Mouse (Mus musculus): Measurements from ENCODE around the gene Zfand4. TPM values are rescaled to one million over a fixed set of nuclear protein-coding genes. Genes with fewer than 3 reads are reported as not detected.
"Not testable (repeated sequence)": the region's sequence is repeated elsewhere in the genome, so short reads cannot be mapped to it uniquely, and the experiment has no call there.

Zfand4 gene
- polyA plus RNA-seq, 1 experiment from 2014 or later: 6.5 TPM

DNA sequence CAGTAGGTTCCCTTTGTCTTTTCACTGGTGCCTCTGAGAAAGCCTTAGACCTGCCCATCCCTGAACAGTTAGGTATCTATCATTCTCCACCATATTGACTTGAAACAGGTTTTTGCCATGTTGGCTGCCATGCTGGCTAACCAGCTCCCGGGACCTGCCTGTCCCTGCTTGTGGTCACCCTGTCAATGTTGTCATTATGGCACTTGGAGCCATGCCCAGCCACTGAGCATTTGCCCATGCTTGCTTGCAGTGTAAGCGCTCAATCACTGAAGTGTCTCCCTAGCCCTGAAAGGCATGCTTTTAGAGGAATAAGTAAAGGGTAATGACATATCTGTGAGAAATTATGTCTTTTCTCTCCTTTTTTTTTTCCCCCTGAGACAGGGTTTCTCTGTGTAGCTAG, 67.4 kb downstream of the Zfand4 start:
- ATAC-seq (ENCODE audit: low read depth): no peak
- Histone ChIP-seq H3K27ac (replicated peaks) (no peak overlapping the region), H3K4me1 (replicated peaks) (no peaks in the 10 kb centered on the region), H3K27me3 (peaks cover 7% of the 10 kb centered on the region; the same call in 1 of the 2 replicates), H3K36me3 (no peaks in the 10 kb centered on the region), H3K4me3 (no peak overlapping the region), H3K4me2 (no peak overlapping the region), H3K9ac (no peak overlapping the region), H3K9me3 (no peaks in the 10 kb centered on the region)
- WGBS: 91% methylated on average over 2 of the region's 2 CpGs

DNA sequence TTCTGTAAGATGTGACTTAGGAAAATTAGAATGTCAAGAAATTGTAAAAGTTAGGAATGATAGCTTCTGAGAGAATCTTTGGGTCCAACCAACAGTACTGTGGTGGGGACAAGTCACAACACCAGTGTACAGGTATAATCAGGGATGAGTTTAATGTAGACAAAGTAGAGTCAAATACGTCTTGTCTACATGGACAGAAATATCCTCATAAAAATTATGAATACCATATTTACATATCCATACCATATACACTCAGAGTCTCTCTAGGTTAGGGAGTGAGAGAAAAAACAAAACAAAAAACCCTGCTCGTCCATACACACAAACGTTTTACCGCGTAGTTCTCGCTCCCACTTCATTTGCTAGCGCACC, 73.4 kb downstream of the Zfand4 start:
- H3K4me1 ChIP-seq (replicated peaks): peaks cover 20% of the 10 kb centered on the region
- peak overlapping the region; percentile 76 for H3K27ac ChIP-seq (replicated peaks)
- H3K27me3 ChIP-seq: peaks cover 7% of the 10 kb centered on the region; the same call in 1 of the 2 replicates
- ATAC-seq (ENCODE audit: low read depth): no peak; the same call in 1 of the 2 replicates
- peaks cover 8% of the 10 kb centered on the region; the same call in 1 of the 2 replicates for H3K36me3 ChIP-seq
- peak overlapping the region; percentile 97 for H3K4me3 ChIP-seq
- WGBS: 3% methylated on average over 7 of the region's 7 CpGs
- peak overlapping the region; percentile 64 for H3K4me2 ChIP-seq
- peak overlapping the region; percentile 88 for H3K9ac ChIP-seq
- H3K9me3 ChIP-seq: 0 out of 2 replicates have a peak, but pooled peaks cover 2% of the 10 kb centered on the region

DNA sequence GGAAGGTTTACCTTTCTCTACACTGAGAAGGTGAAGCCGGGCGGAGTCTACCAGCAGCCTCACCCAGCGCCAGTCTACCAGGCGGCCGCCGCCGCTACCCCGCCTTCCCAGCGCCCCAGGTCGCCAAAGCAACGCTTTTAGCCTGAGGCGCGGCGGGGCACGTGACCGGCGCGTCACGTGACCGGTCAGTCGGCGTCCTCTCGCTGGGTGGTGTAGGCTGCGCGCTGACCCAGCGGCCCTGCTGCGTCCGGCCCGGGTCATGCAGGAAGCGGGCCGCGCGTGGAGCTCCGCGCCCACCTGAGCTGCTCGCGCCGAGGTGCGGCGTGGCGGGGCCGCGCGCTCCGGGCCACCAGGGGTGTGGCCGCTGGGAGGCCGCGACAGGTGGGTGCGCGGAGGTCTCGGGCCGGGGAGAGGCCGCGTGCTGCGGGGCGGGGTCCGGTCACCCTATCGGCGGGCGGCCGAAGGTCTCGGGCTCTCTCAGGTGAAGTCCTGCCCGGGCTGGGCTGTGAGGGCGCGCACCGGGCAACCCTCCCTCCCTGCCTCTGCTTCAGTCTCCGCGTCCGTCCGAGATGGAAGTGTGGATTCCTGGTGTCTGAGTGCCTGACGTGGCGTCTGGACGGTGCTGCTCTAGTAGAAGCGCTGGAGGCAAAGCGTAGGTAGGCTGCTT, 73.9 kb downstream of the Zfand4 start, which contains the start of gene March8:
Gene March8 (plus strand): TSS at position 190 of the 667 bp plus-strand sequence.
- peaks cover 20% of the 10 kb centered on the region for H3K4me1 ChIP-seq (replicated peaks)
- WGBS: under 1% methylated on average over 75 of the region's 75 CpGs
- peak; percentile 97 for ATAC-seq (ENCODE audit: low read depth)
- H3K4me3 ChIP-seq: peak within 1 kb of the TSS; percentile 97
- peak within 1 kb of the TSS; percentile 64 for H3K4me2 ChIP-seq
- peaks cover 7% of the 10 kb centered on the region; the same call in 1 of the 2 replicates for H3K27me3 ChIP-seq
- H3K36me3 ChIP-seq: peaks cover 8% of the 10 kb centered on the region; the same call in 1 of the 2 replicates
- H3K27ac ChIP-seq (replicated peaks): peak within 1 kb of the TSS; percentile 76
- 0 out of 2 replicates have a peak, but pooled peaks cover 3% of the 10 kb centered on the region for H3K9me3 ChIP-seq
- H3K9ac ChIP-seq: peak within 1 kb of the TSS; percentile 88

- Histone ChIP-seq H3K4me3 (peak overlapping the region; percentile 97), H3K4me2 (peak overlapping the region; percentile 64), H3K27ac (replicated peaks) (peak overlapping the region; percentile 76; the same call in 1 of the 2 replicates), H3K9ac (peak overlapping the region; percentile 88), H3K4me1 (replicated peaks) (peaks cover 20% of the 10 kb centered on the region), H3K36me3 (peaks cover 8% of the 10 kb centered on the region; the same call in 1 of the 2 replicates), H3K27me3 (peaks cover 7% of the 10 kb centered on the region; the same call in 1 of the 2 replicates), H3K9me3 (0 out of 2 replicates have a peak, but pooled peaks cover 3% of the 10 kb centered on the region)
- 9% methylated on average over 8 of the region's 8 CpGs for WGBS
- ATAC-seq (ENCODE audit: low read depth): no peak
These were observed 74.5 kb downstream of the Zfand4 start for GRCm38 (mm10) chr6:116338520-116338919.

DNA sequence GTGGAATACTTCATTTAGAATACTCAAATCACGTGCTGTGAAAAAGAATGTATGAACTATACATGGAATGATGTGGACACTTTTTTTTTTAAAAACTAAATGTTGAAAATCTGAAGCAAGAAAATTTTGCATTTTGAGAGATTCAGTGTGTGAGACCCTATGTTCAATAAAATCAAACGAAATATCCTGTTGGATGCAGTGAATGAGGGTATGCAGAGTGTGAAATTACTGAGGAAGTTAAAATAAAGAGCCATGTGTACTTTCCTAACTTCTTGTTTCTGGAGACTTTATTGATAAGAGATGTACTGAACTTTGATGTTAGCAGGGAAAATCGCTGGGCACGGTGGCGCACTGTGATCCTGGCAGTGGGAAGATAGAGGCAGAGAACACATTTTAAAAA, 75.1 kb downstream of the Zfand4 start:
- peaks cover 7% of the 10 kb centered on the region; the same call in 1 of the 2 replicates for H3K27me3 ChIP-seq
- peak overlapping the region; percentile 88 for H3K9ac ChIP-seq
- H3K4me3 ChIP-seq: peak overlapping the region; percentile 97
- H3K4me2 ChIP-seq: peak overlapping the region; percentile 64
- H3K9me3 ChIP-seq: 0 out of 2 replicates have a peak, but pooled peaks cover 3% of the 10 kb centered on the region
- H3K36me3 ChIP-seq: peaks cover 8% of the 10 kb centered on the region; the same call in 1 of the 2 replicates
- no peak for ATAC-seq (ENCODE audit: low read depth)
- no peak overlapping the region for H3K27ac ChIP-seq (replicated peaks)
- peaks cover 20% of the 10 kb centered on the region for H3K4me1 ChIP-seq (replicated peaks)
- 88% methylated on average over 5 of the region's 5 CpGs for WGBS

- H3K27me3 ChIP-seq: peaks cover 3% of the 10 kb centered on the region; the same call in 1 of the 2 replicates
- 97% methylated on average over 1 of the region's 1 CpGs for WGBS
- H3K27ac ChIP-seq (replicated peaks): no peak overlapping the region
- peak overlapping the region; percentile 64 for H3K4me2 ChIP-seq
- no peak for ATAC-seq (ENCODE audit: low read depth)
- peaks cover 20% of the 10 kb centered on the region for H3K4me1 ChIP-seq (replicated peaks)
- 0 out of 2 replicates have a peak, but pooled peaks cover 3% of the 10 kb centered on the region for H3K9me3 ChIP-seq
- no peak overlapping the region for H3K4me3 ChIP-seq
- no peak overlapping the region for H3K9ac ChIP-seq
- peaks cover 8% of the 10 kb centered on the region; the same call in 1 of the 2 replicates for H3K36me3 ChIP-seq
These were observed 76.5 kb downstream of the Zfand4 start for GRCm38 (mm10) chr6:116340521-116340920.

GRCm38 (mm10) chr6:116347953-116348352, 83.9 kb downstream of the Zfand4 start:
- Histone ChIP-seq H3K27me3 (no peaks in the 10 kb centered on the region), H3K27ac (replicated peaks) (no peak overlapping the region), H3K4me2 (no peak overlapping the region), H3K9me3 (no peaks in the 10 kb centered on the region), H3K36me3 (no peaks in the 10 kb centered on the region), H3K4me3 (no peak overlapping the region), H3K4me1 (replicated peaks) (no peaks in the 10 kb centered on the region), H3K9ac (no peak overlapping the region)
- ATAC-seq (ENCODE audit: low read depth): no peak
- 83% methylated on average over 2 of the region's 2 CpGs for WGBS

DNA sequence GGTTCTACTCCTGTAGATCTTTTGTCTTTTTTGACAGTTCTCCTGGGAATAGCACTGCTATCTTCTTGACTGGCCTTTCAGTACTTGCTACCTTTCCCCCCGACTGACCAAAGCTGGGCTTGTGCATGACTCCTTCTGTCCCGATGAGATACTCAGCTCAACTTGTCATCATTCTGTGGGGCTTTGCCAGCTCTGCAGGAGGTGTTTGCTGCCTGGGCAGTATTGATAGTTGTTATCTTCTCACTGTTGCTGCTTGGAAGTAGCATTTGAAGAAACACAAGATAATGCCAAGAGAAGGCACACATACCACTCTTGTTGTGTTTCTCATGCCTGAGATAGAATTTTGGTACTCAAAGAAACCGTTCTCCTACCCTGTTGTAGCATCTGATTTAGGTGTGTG, 86.0 kb downstream of the Zfand4 start:
- Histone ChIP-seq H3K4me2 (no peak overlapping the region), H3K4me3 (no peak overlapping the region), H3K36me3 (no peaks in the 10 kb centered on the region), H3K9ac (no peak overlapping the region), H3K27ac (replicated peaks) (no peak overlapping the region), H3K27me3 (no peaks in the 10 kb centered on the region), H3K4me1 (replicated peaks) (no peaks in the 10 kb centered on the region), H3K9me3 (no peaks in the 10 kb centered on the region)
- no peak for ATAC-seq (ENCODE audit: low read depth)
- 80% methylated on average over 3 of the region's 3 CpGs for WGBS

GRCm38 (mm10) chr6:116350643-116351042, 86.6 kb downstream of the Zfand4 start:
- no peak overlapping the region for H3K27ac ChIP-seq (replicated peaks)
- no peak overlapping the region for H3K4me3 ChIP-seq
- no peaks in the 10 kb centered on the region for H3K36me3 ChIP-seq
- ATAC-seq (ENCODE audit: low read depth): no peak
- H3K4me2 ChIP-seq: no peak overlapping the region
- no peaks in the 10 kb centered on the region for H3K9me3 ChIP-seq
- 85% methylated on average over 6 of the region's 6 CpGs for WGBS
- no peaks in the 10 kb centered on the region for H3K27me3 ChIP-seq
- H3K9ac ChIP-seq: no peak overlapping the region
- no peaks in the 10 kb centered on the region for H3K4me1 ChIP-seq (replicated peaks)

GRCm38 (mm10) chr6:116351534-116351933, 87.5 kb downstream of the Zfand4 start:
- no peak overlapping the region for H3K4me3 ChIP-seq
- ATAC-seq (ENCODE audit: low read depth): no peak

DNA sequence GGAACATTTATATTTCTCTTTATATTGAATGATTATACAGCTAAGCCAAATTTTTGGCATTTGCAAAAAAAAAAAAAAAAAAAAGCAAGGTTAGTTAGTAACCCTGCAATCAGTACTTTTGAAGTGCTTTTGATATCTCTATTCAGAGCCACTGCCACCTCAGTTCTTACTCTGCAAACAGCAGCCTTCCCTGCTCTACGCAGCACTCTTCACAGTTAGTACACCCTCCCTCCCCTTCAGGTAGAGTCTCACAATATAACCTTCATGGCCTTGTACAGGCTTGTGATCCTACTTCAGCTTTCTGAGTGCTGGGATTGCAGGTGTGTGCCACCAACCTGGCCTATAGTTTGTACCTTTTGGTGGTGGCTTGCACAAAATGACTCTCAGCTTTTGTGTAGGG, 89.4 kb downstream of the Zfand4 start:
- no peak for ATAC-seq (ENCODE audit: low read depth)
- H3K4me1 ChIP-seq (replicated peaks): 0 out of 2 replicates have a peak, but pooled peaks cover 5% of the 10 kb centered on the region

More at GRCm38 (mm10) chr6:116351534-116351933, 87.5 kb downstream of the Zfand4 start:
- Histone ChIP-seq H3K9me3 (no peaks in the 10 kb centered on the region), H3K4me2 (no peak overlapping the region), H3K36me3 (no peaks in the 10 kb centered on the region), H3K27me3 (no peaks in the 10 kb centered on the region), H3K9ac (no peak overlapping the region), H3K4me1 (replicated peaks) (no peaks in the 10 kb centered on the region), H3K27ac (replicated peaks) (no peak overlapping the region)
- WGBS: 85% methylated on average over 4 of the region's 4 CpGs

GRCm38 (mm10) chr6:116356311-116356947, 92.4 kb downstream of the Zfand4 start:
- H3K36me3 ChIP-seq; H3K9ac ChIP-seq; H3K27ac ChIP-seq (replicated peaks); H3K9me3 ChIP-seq; ATAC-seq (ENCODE audit: low read depth); H3K27me3 ChIP-seq; H3K4me2 ChIP-seq; H3K4me3 ChIP-seq; H3K4me1 ChIP-seq (replicated peaks): not testable (repeated sequence)
- 79% methylated on average over 8 of the region's 8 CpGs for WGBS

More for the DNA sequence above, 89.4 kb downstream of the Zfand4 start:
- Histone ChIP-seq H3K27me3 (no peaks in the 10 kb centered on the region), H3K27ac (replicated peaks) (no peak overlapping the region), H3K4me2 (no peak overlapping the region), H3K9me3 (no peaks in the 10 kb centered on the region), H3K4me3 (no peak overlapping the region), H3K9ac (no peak overlapping the region), H3K36me3 (no peaks in the 10 kb centered on the region)
- WGBS: 93% methylated on average over 1 of the region's 1 CpGs

Measured in neural tube, embryonic 13.5 days (tissue).